Mouse (Mus musculus) hindbrain, embryonic 12.5 days (tissue): ENCODE data around the gene Adam12. TPM values are rescaled to one million over a fixed set of nuclear protein-coding genes. Genes with fewer than 3 reads are reported as not detected.

Experiments used
- ATAC-seq: fragments of 200-750 bp; cut with Nextera tagmentation; 2 replicates; pipeline ENCODE4 v1.8.0; 2017; ENCODE audit warnings: moderate TSS enrichment; ENCODE audit not compliant: low FRiP score
- H3K27ac ChIP-seq: fragments of 300-500 bp; sonication (generic); 2 replicates; pipeline ENCODE4 v1.5.1; 2016; ENCODE audit warnings: mild to moderate bottlenecking
- H3K27me3 ChIP-seq: fragments of 300-500 bp; sonication (generic); 2 replicates; pipeline ENCODE4 v1.6.1; 2016; ENCODE audit warnings: mild to moderate bottlenecking
- H3K36me3 ChIP-seq: fragments of 300-500 bp; sonication (generic); 2 replicates; pipeline ENCODE4 v1.6.1; 2016; ENCODE audit warnings: mild to moderate bottlenecking
- H3K4me1 ChIP-seq: fragments of 300-500 bp; sonication (generic); 2 replicates; pipeline ENCODE4 v1.6.1; 2016
- H3K4me2 ChIP-seq: fragments of 300-500 bp; sonication (generic); replicated peaks from 2 replicates; pipeline ENCODE4 v1.6.1; 2016; ENCODE audit warnings: mild to moderate bottlenecking
- H3K4me3 ChIP-seq: fragments of 300-500 bp; sonication (generic); 2 replicates; pipeline ENCODE4 v1.5.1; 2016; ENCODE audit warnings: mild to moderate bottlenecking
- H3K9ac ChIP-seq: fragments of 300-500 bp; sonication (generic); 2 replicates; pipeline ENCODE4 v1.6.1; 2016; ENCODE audit warnings: mild to moderate bottlenecking, moderate library complexity
- H3K9me3 ChIP-seq: fragments of 300-500 bp; sonication (generic); replicated peaks from 2 replicates; pipeline ENCODE4 v1.6.1; 2016; ENCODE audit warnings: mild to moderate bottlenecking
- WGBS: fragments of 180-500 bp; shearing (Covaris S2); methylation state at CpG from one replicate; pipeline ENCODE4 v1.1.7; 2016; 5-methylcytosine and 5-hydroxymethylcytosine counted together
- polyA plus RNA-seq: library from polyadenylated mRNA; unstranded; fragments of >200 nt; fragmentation: Nextera tagmentation; extraction: Ambion mirVana; gene quantifications from 2 replicates; pipeline ENCODE4 v1.2.1, GENCODE M21; 2016

The Adam12 gene
- polyA plus RNA-seq, 1 experiment from 2014 or later: 3.5 TPM

GRCm38 (mm10) chr7:134173442-134174090 lies 58.4 kb downstream of the Adam12 start:
- ATAC-seq: no peak
- Histone ChIP-seq H3K27me3 (no peaks in the 10 kb centered on the region), H3K9ac (no peak overlapping the region), H3K4me1 (no peaks in the 10 kb centered on the region), H3K36me3 (no peaks in the 10 kb centered on the region), H3K4me3 (no peak overlapping the region), H3K27ac (no peak overlapping the region), H3K9me3 (no peaks in the 10 kb centered on the region), H3K4me2 (no peak overlapping the region)
- WGBS: 83% methylated on average over 14 of the region's 14 CpGs

GRCm38 (mm10) chr7:134170180-134170910 lies 61.6 kb downstream of the Adam12 start:
- no peak for ATAC-seq
- Histone ChIP-seq H3K27ac (no peak overlapping the region), H3K4me1 (no peaks in the 10 kb centered on the region), H3K36me3 (no peaks in the 10 kb centered on the region), H3K4me3 (no peak overlapping the region), H3K4me2 (no peak overlapping the region), H3K9me3 (no peaks in the 10 kb centered on the region), H3K27me3 (no peaks in the 10 kb centered on the region), H3K9ac (no peak overlapping the region)
- 89% methylated on average over 9 of the region's 9 CpGs for WGBS

- Histone ChIP-seq H3K36me3 (no peaks in the 10 kb centered on the region), H3K9me3 (no peaks in the 10 kb centered on the region), H3K9ac (no peak overlapping the region), H3K4me2 (no peak overlapping the region), H3K4me3 (no peak overlapping the region), H3K27ac (no peak overlapping the region), H3K27me3 (no peaks in the 10 kb centered on the region), H3K4me1 (no peaks in the 10 kb centered on the region)
- WGBS: 79% methylated on average over 2 of the region's 2 CpGs
- no peak for ATAC-seq
Measured at GRCm38 (mm10) chr7:134169780-134170179, 62.2 kb downstream of the Adam12 start.

GRCm38 (mm10) chr7:134167586-134167985 lies 64.4 kb downstream of the Adam12 start:
- WGBS: 65% methylated on average over 3 of the region's 3 CpGs
- no peaks in the 10 kb centered on the region for H3K9me3 ChIP-seq
- no peaks in the 10 kb centered on the region for H3K36me3 ChIP-seq
- H3K4me2 ChIP-seq: no peak overlapping the region
- no peak overlapping the region for H3K4me3 ChIP-seq
- H3K4me1 ChIP-seq: no peaks in the 10 kb centered on the region
- H3K9ac ChIP-seq: no peak overlapping the region
- no peak for ATAC-seq
- no peaks in the 10 kb centered on the region for H3K27me3 ChIP-seq
- H3K27ac ChIP-seq: no peak overlapping the region

GRCm38 (mm10) chr7:134163751-134164150 lies 68.2 kb downstream of the Adam12 start:
- no peaks in the 10 kb centered on the region for H3K4me1 ChIP-seq
- H3K9me3 ChIP-seq: no peaks in the 10 kb centered on the region
- H3K4me2 ChIP-seq: no peak overlapping the region
- no peak overlapping the region for H3K4me3 ChIP-seq
- no peak for ATAC-seq
- H3K36me3 ChIP-seq: no peaks in the 10 kb centered on the region
- H3K9ac ChIP-seq: no peak overlapping the region
- no peaks in the 10 kb centered on the region for H3K27me3 ChIP-seq
- WGBS: 45% methylated on average over 2 of the region's 2 CpGs
- no peak overlapping the region for H3K27ac ChIP-seq

GRCm38 (mm10) chr7:134162886-134163285 lies 69.1 kb downstream of the Adam12 start:
- no peak overlapping the region for H3K4me3 ChIP-seq
- H3K27me3 ChIP-seq: no peaks in the 10 kb centered on the region
- no peaks in the 10 kb centered on the region for H3K36me3 ChIP-seq
- no peak overlapping the region for H3K9ac ChIP-seq
- H3K9me3 ChIP-seq: no peaks in the 10 kb centered on the region
- H3K4me2 ChIP-seq: no peak overlapping the region
- no peaks in the 10 kb centered on the region for H3K4me1 ChIP-seq
- no peak for ATAC-seq
- WGBS: 54% methylated on average over 6 of the region's 6 CpGs
- H3K27ac ChIP-seq: no peak overlapping the region

GRCm38 (mm10) chr7:134159608-134160007 lies 72.3 kb downstream of the Adam12 start:
- Histone ChIP-seq H3K9me3 (no peaks in the 10 kb centered on the region), H3K4me1 (no peaks in the 10 kb centered on the region), H3K9ac (no peak overlapping the region), H3K27ac (no peak overlapping the region), H3K4me3 (no peak overlapping the region), H3K4me2 (no peak overlapping the region), H3K27me3 (no peaks in the 10 kb centered on the region), H3K36me3 (no peaks in the 10 kb centered on the region)
- WGBS: 86% methylated on average over 7 of the region's 7 CpGs
- no peak for ATAC-seq

- WGBS: 80% methylated on average over 4 of the region's 4 CpGs
- H3K4me3 ChIP-seq: no peak overlapping the region
- H3K27me3 ChIP-seq: no peaks in the 10 kb centered on the region
- no peak overlapping the region for H3K27ac ChIP-seq
- no peaks in the 10 kb centered on the region for H3K36me3 ChIP-seq
- H3K9ac ChIP-seq: no peak overlapping the region
- H3K4me1 ChIP-seq: no peaks in the 10 kb centered on the region
- H3K9me3 ChIP-seq: no peaks in the 10 kb centered on the region
- H3K4me2 ChIP-seq: no peak overlapping the region
- ATAC-seq: no peak
Measured at GRCm38 (mm10) chr7:134151330-134151729, 80.6 kb downstream of the Adam12 start.

GRCm38 (mm10) chr7:134150305-134150704 lies 81.6 kb downstream of the Adam12 start:
- no peak for ATAC-seq
- Histone ChIP-seq H3K4me3 (no peak overlapping the region), H3K4me2 (no peak overlapping the region), H3K9me3 (no peaks in the 10 kb centered on the region), H3K27ac (no peak overlapping the region), H3K9ac (no peak overlapping the region), H3K4me1 (no peaks in the 10 kb centered on the region), H3K36me3 (no peaks in the 10 kb centered on the region), H3K27me3 (no peaks in the 10 kb centered on the region)
- 87% methylated on average over 8 of the region's 8 CpGs for WGBS

- WGBS: 79% methylated on average over 6 of the region's 6 CpGs
- no peaks in the 10 kb centered on the region for H3K4me1 ChIP-seq
- ATAC-seq: no peak
- no peak overlapping the region for H3K4me3 ChIP-seq
- H3K9ac ChIP-seq: no peak overlapping the region
- H3K9me3 ChIP-seq: no peaks in the 10 kb centered on the region
- no peaks in the 10 kb centered on the region for H3K27me3 ChIP-seq
- no peak overlapping the region for H3K27ac ChIP-seq
- no peak overlapping the region for H3K4me2 ChIP-seq
- no peaks in the 10 kb centered on the region for H3K36me3 ChIP-seq
Measured at GRCm38 (mm10) chr7:134149351-134149750, 82.6 kb downstream of the Adam12 start.

- no peak overlapping the region for H3K27ac ChIP-seq
Measured at GRCm38 (mm10) chr7:134147561-134147960, 84.4 kb downstream of the Adam12 start.

GRCm38 (mm10) chr7:134146821-134147220 lies 85.1 kb downstream of the Adam12 start:
- H3K4me2 ChIP-seq: no peak overlapping the region
- no peak overlapping the region for H3K27ac ChIP-seq
- 98% methylated on average over 2 of the region's 2 CpGs for WGBS
- H3K4me1 ChIP-seq: no peaks in the 10 kb centered on the region
- no peaks in the 10 kb centered on the region for H3K36me3 ChIP-seq
- H3K27me3 ChIP-seq: no peaks in the 10 kb centered on the region
- no peak for ATAC-seq
- no peak overlapping the region for H3K9ac ChIP-seq
- no peaks in the 10 kb centered on the region for H3K9me3 ChIP-seq
- no peak overlapping the region for H3K4me3 ChIP-seq

More at GRCm38 (mm10) chr7:134147561-134147960, 84.4 kb downstream of the Adam12 start:
- H3K9ac ChIP-seq: no peak overlapping the region
- 91% methylated on average over 3 of the region's 3 CpGs for WGBS
- H3K36me3 ChIP-seq: no peaks in the 10 kb centered on the region
- H3K4me2 ChIP-seq: no peak overlapping the region
- no peak for ATAC-seq
- no peaks in the 10 kb centered on the region for H3K9me3 ChIP-seq
- H3K4me1 ChIP-seq: no peaks in the 10 kb centered on the region
- H3K27me3 ChIP-seq: no peaks in the 10 kb centered on the region
- no peak overlapping the region for H3K4me3 ChIP-seq

GRCm38 (mm10) chr7:134144111-134144510 lies 87.8 kb downstream of the Adam12 start:
- 89% methylated on average over 9 of the region's 9 CpGs for WGBS
- no peak for ATAC-seq
- H3K4me1 ChIP-seq: peaks cover 3% of the 10 kb centered on the region; the same call in 1 of the 2 replicates
- no peak overlapping the region for H3K27ac ChIP-seq
- no peak overlapping the region for H3K9ac ChIP-seq
- H3K9me3 ChIP-seq: no peaks in the 10 kb centered on the region
- no peak overlapping the region for H3K4me2 ChIP-seq
- no peak overlapping the region for H3K4me3 ChIP-seq
- H3K36me3 ChIP-seq: no peaks in the 10 kb centered on the region
- H3K27me3 ChIP-seq: no peaks in the 10 kb centered on the region
